Mouse (Mus musculus) C2C12 (cell line): Measurements from ENCODE around the gene Cd83.

ENCODE experiments used
- CEBPB ChIP-seq: IDR thresholded peaks from one replicate; pipeline ENCODE4 v1.6.1; 2011; ENCODE audit warnings: low read depth, mild to moderate bottlenecking, control low read depth, moderate library complexity
- CTCF ChIP-seq: IDR thresholded peaks from one replicate; pipeline ENCODE4 v1.5.1; 2011; ENCODE audit not compliant: control insufficient read depth, insufficient read depth, insufficient read length
- FOSL1 ChIP-seq: IDR thresholded peaks from one replicate; pipeline ENCODE4 v1.8.0; 2011; ENCODE audit warnings: mild to moderate bottlenecking, low read length; ENCODE audit not compliant: poor library complexity, insufficient read depth, severe bottlenecking
- MAX ChIP-seq: IDR thresholded peaks from one replicate; pipeline ENCODE4 v1.6.1; 2011; ENCODE audit warnings: mild to moderate bottlenecking, control low read depth
- MYOD1 ChIP-seq: IDR thresholded peaks from one replicate; pipeline ENCODE4 v1.6.1; 2011; ENCODE audit warnings: low read depth; ENCODE audit not compliant: control insufficient read depth, insufficient read length
- MYOG ChIP-seq: IDR thresholded peaks from one replicate; pipeline ENCODE4 v1.6.1; 2011; ENCODE audit not compliant: control insufficient read depth, insufficient read length; ENCODE audit errors: extremely low read depth
- USF1 ChIP-seq: IDR thresholded peaks from one replicate; pipeline ENCODE4 v1.6.1; 2011; ENCODE audit warnings: low read depth, mild to moderate bottlenecking, control low read depth, moderate library complexity

GRCm38 (mm10) chr13:43847186-43847585, 62.6 kb downstream of the Cd83 start:
- no peak for TF ChIP-seq MAX
- TF ChIP-seq CTCF: no peak
- TF ChIP-seq MYOD1: no peak
- TF ChIP-seq USF1: no peak
- no peak for TF ChIP-seq CEBPB
- TF ChIP-seq FOSL1: no peak
- TF ChIP-seq MYOG: no peak
